Mouse (Mus musculus) liver, embryonic 11.5 days (tissue): Measurements from ENCODE around the gene Traip. TPM values are rescaled to one million over a fixed set of nuclear protein-coding genes. Genes with fewer than 3 reads are reported as not detected.
"Not testable (repeated sequence)": the region's sequence is repeated elsewhere in the genome, so short reads cannot be mapped to it uniquely, and the experiment has no call there.

Source experiments
- ATAC-seq: fragments of 200-750 bp; cut with Nextera tagmentation; replicated peaks from 2 replicates; pipeline ENCODE4 v1.8.0; 2017; ENCODE audit warnings: moderate number of reproducible peaks, mild to moderate bottlenecking, moderate TSS enrichment, moderate library complexity; ENCODE audit not compliant: low FRiP score
- DNase-seq: peaks from one replicate; pipeline ENCODE4 v3.0.0-alpha.2; 2017; ENCODE audit warnings: low spot score
- H3K27ac ChIP-seq: fragments of 300-500 bp; sonication (generic); 2 replicates; pipeline ENCODE4 v1.5.1; 2014; ENCODE audit warnings: mild to moderate bottlenecking, low read depth, low read length, control low read depth
- H3K27me3 ChIP-seq: fragments of 300-500 bp; sonication (generic); replicated peaks from 2 replicates; pipeline ENCODE4 v1.6.1; 2014; ENCODE audit warnings: low read length, mixed read lengths; ENCODE audit not compliant: control insufficient read depth, insufficient read depth
- H3K36me3 ChIP-seq: fragments of 300-500 bp; sonication (generic); 2 replicates; pipeline ENCODE4 v1.6.1; 2014; ENCODE audit warnings: mild to moderate bottlenecking, low read length, moderate library complexity, mixed read lengths; ENCODE audit not compliant: control insufficient read depth, insufficient read depth
- H3K4me1 ChIP-seq: fragments of 300-500 bp; sonication (generic); replicated peaks from 2 replicates; pipeline ENCODE4 v1.6.1; 2014; ENCODE audit warnings: low read length, mixed read lengths; ENCODE audit not compliant: control insufficient read depth, insufficient read depth
- H3K4me2 ChIP-seq: fragments of 300-500 bp; sonication (generic); 2 replicates; pipeline ENCODE4 v1.6.1; 2014; ENCODE audit warnings: mild to moderate bottlenecking, control low read depth, moderate library complexity
- H3K4me3 ChIP-seq: fragments of 300-500 bp; sonication (generic); 2 replicates; pipeline ENCODE4 v1.5.1; 2014; ENCODE audit warnings: low read depth, low read length, control low read depth
- H3K9ac ChIP-seq: fragments of 300-500 bp; sonication (generic); 2 replicates; pipeline ENCODE4 v1.6.1; 2014; ENCODE audit warnings: low read depth, low read length, control low read depth
- H3K9me3 ChIP-seq: fragments of 300-500 bp; sonication (generic); 2 replicates; pipeline ENCODE4 v1.6.1; 2016; ENCODE audit warnings: low read length, inconsistent platforms, mixed read lengths; ENCODE audit not compliant: control insufficient read depth
- WGBS: fragments of 180-500 bp; shearing (Covaris S2); extraction: QIAGEN DNeasy Blood & Tissue Kit; methylation state at CpG from one replicate; pipeline ENCODE4 v1.1.7; 2014; 5-methylcytosine and 5-hydroxymethylcytosine counted together
- polyA plus RNA-seq: library from polyadenylated mRNA; unstranded; fragments of >200 nt; fragmentation: Nextera tagmentation; extraction: Ambion mirVana; gene quantifications from 2 replicates; pipeline ENCODE4 v1.2.1, GENCODE M21; 2014

Traip gene
- polyA plus RNA-seq, 1 experiment from 2014 or later = 32.9 TPM

DNA sequence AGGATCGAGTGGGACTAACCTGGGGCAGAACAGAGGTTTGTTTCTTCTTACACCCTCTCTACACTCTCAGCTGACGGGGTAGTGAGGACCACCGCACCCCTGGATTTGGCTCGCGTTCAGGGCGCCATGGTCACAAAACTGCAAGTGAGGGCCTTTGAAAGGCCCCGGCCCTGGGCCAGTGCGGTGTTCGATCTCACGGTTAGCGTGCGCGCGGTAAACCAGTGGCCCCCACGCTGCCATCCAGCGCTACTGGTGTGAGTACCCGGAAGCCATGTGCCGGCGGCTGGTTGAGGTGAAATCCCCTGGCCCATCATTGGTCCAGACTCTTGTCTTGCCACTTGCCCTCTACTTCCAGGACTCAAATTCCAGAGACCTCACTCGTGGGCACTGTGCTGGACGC lies 45.6 kb downstream of the Traip start:
- H3K27me3 ChIP-seq = no peaks in the 10 kb centered on the region
- WGBS = 93% methylated on average over 21 of the region's 21 CpGs
- no peak overlapping the region for H3K4me3 ChIP-seq
- DNase-seq = no peak
- H3K36me3 ChIP-seq = no peaks in the 10 kb centered on the region
- no peak overlapping the region for H3K27ac ChIP-seq
- H3K9me3 ChIP-seq = no peaks in the 10 kb centered on the region
- ATAC-seq = no peak
- H3K4me2 ChIP-seq = no peak overlapping the region
- no peak overlapping the region for H3K9ac ChIP-seq
- no peaks in the 10 kb centered on the region; the same call in 1 of the 2 replicates for H3K4me1 ChIP-seq

DNA sequence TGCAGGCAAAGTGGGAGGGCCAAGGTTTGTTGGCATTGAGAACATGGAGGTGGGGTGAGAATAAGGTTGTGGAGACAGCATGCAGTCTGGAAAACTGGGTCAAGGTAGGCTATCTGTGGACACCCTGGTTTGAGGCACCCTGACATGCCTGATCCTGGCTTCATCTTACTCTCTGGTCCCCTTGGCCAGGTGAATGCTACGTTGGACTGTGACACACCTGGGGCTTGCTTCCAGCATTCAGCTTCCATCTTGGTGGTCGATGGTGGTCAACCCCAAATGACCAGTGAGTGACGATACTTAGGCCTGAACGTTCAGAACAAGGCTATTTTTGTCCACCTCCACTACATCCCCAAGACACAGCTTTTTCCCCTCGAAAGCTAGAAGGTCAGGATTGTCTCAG lies 46.1 kb downstream of the Traip start, which contains the start of gene Gm20662:
TSS of gene Gm20662 (plus strand) at position 301 of the 400 bp plus-strand sequence.
- ATAC-seq (no peak), DNase-seq (no peak)
- 87% methylated on average over 5 of the region's 5 CpGs for WGBS
- Histone ChIP-seq H3K4me2 (no peak within 1 kb of the TSS), H3K9me3 (no peaks in the 10 kb centered on the region), H3K9ac (no peak within 1 kb of the TSS), H3K36me3 (no peaks in the 10 kb centered on the region), H3K27ac (no peak within 1 kb of the TSS), H3K4me1 (no peaks in the 10 kb centered on the region; the same call in 1 of the 2 replicates), H3K4me3 (no peak within 1 kb of the TSS), H3K27me3 (no peaks in the 10 kb centered on the region)

DNA sequence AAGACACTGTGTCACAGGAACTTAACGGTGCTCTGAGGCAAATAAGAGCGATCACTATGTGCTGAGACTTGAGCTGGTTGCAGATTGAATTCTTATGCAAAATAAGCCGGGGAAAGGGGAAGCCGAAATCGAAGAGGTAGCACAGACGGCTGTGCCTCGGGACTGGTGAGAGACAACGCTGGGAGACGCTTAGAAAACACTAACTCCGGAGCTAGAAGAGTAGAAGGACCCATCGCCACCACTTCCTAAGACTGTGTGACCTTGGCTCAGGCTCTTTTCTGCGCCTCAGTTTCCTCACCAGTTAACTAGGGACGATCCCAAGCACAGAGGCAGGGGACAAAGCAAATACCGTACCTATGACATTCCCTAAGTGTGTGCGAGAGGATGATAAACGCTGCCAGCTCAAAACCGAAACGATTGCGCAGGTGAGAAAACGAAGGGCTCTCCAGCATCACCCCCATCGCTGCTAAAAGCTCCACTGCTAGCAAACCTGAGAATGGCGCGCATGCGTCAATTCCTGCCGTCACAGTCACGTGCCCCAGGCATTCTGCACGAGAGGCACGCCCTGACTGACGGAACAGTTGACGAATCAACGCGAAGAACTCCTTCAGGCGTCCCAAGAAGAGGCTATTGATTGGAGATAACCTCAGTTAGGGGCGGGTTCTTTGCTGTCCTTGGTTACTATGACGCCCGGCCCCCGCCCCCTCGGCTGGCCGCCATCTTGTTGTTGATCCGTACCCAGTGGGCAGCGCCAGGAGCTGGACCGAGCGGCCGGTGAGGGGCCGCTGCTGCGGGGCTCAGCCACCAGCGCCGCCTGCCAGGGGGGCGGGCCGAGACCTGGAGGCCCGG lies 52.2 kb downstream of the Traip start, which contains the start of gene Ip6k1:
TSS of gene Ip6k1 (plus strand) at position 580 of the 849 bp plus-strand sequence.
- DNase-seq (peak; percentile 97), ATAC-seq (peak; percentile 99)
- Histone ChIP-seq H3K4me2 (peak within 1 kb of the TSS; percentile 97), H3K27ac (peak within 1 kb of the TSS; percentile 93), H3K4me3 (peak within 1 kb of the TSS; percentile 99), H3K4me1 (peaks cover 29% of the 10 kb centered on the region), H3K9ac (peak within 1 kb of the TSS; percentile 98), H3K36me3 (peaks cover 4% of the 10 kb centered on the region; the same call in 1 of the 2 replicates), H3K27me3 (no peaks in the 10 kb centered on the region), H3K9me3 (no peaks in the 10 kb centered on the region)
- under 1% methylated on average over 51 of the region's 51 CpGs for WGBS

DNA sequence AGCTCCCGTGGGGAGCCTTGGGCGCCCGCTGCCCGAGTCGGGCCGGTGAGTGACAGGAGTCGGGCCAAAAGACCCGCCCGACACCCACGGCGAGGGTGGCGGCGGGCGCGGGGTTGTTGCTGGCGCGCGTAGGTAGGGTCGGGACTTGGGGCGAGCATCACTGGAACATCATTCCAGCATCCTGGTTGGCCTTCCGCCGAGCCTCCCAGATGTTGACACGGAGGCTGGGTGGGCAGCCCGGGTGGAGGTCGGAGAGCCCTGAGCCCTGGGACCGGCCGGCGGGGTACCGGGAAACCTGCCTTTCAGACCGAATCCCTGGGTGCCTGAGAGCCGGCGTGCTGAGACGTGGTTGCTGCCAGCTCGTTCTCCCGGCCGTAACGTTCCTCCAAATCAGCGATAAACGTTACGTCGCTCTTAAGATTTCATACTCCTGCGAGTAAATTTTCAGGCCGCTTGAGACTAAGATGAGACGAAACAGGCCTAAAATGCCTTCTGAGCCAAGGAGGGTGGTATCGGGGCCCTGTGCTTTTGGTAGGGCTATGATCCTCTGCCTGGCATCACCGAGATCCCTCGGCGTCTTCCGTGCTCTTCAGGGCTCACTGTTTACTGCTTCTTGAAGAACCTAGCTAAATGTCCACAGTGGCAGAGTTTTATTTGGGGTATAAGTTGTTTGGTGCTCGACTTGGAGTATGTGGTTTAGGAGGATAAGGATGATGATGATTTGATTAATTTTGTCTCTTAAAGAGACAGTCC lies 53.0 kb downstream of the Traip start:
- H3K36me3 ChIP-seq = peaks cover 4% of the 10 kb centered on the region; the same call in 1 of the 2 replicates
- WGBS = under 1% methylated on average over 50 of the region's 50 CpGs
- H3K27ac ChIP-seq = peak overlapping the region; percentile 93
- DNase-seq (peak; percentile 43), ATAC-seq (peak; percentile 50)
- peak overlapping the region; percentile 98 for H3K9ac ChIP-seq
- peak overlapping the region; percentile 97 for H3K4me2 ChIP-seq
- peak overlapping the region; percentile 99 for H3K4me3 ChIP-seq
- no peaks in the 10 kb centered on the region for H3K27me3 ChIP-seq
- H3K4me1 ChIP-seq = peaks cover 29% of the 10 kb centered on the region
- H3K9me3 ChIP-seq = no peaks in the 10 kb centered on the region

DNA sequence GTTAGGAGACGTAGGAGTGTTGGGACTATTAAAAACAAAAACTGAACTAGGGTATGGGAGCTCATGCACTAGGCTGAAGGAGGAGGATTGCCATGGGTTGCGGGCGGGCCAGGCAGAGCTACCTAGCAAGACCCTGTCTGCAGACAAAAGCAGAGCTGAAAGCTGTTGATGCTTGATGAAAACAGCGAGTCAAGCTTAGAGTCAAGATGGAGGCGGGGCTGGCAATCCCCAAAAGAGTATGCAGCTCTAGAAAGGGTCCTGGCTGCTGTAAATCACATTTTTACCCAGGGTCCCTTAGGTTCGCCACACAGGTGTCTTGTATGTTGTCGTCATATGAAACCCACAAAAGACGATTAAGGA lies 53.6 kb downstream of the Traip start:
- ATAC-seq (no peak), DNase-seq (no peak)
- H3K36me3 ChIP-seq = peaks cover 4% of the 10 kb centered on the region; the same call in 1 of the 2 replicates
- peak overlapping the region; percentile 93 for H3K27ac ChIP-seq
- H3K27me3 ChIP-seq = no peaks in the 10 kb centered on the region
- H3K9me3 ChIP-seq = no peaks in the 10 kb centered on the region
- peaks cover 29% of the 10 kb centered on the region for H3K4me1 ChIP-seq
- peak overlapping the region; percentile 98 for H3K9ac ChIP-seq
- peak overlapping the region; percentile 99 for H3K4me3 ChIP-seq
- WGBS = 29% methylated on average over 8 of the region's 8 CpGs
- H3K4me2 ChIP-seq = peak overlapping the region; percentile 97

DNA sequence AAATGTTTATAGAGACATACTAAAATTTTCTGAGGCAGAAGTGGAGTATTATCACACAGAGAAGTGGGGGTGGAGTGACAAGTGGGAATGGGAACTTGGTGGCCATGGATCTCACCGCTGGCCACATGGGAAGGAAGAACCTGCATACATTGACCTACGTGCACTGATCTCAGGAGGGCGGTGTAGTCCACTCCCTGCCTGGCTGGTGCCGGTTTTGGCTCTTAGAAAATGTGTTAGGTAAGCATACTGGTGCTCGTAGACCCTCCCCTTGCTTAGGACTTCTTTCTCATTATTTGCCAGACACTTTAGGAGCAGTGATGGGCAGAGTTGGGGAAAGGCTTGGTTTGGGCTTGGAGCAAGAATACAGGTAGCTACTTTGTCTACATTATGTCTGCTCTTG lies 58.1 kb downstream of the Traip start:
- WGBS = 86% methylated on average over 5 of the region's 5 CpGs
- no peak overlapping the region for H3K9ac ChIP-seq
- ATAC-seq (no peak), DNase-seq (no peak)
- no peak overlapping the region for H3K4me3 ChIP-seq
- no peak overlapping the region for H3K27ac ChIP-seq
- no peak overlapping the region for H3K4me2 ChIP-seq
- H3K27me3 ChIP-seq = no peaks in the 10 kb centered on the region
- peaks cover 22% of the 10 kb centered on the region for H3K4me1 ChIP-seq
- no peaks in the 10 kb centered on the region for H3K9me3 ChIP-seq
- H3K36me3 ChIP-seq = peaks cover 14% of the 10 kb centered on the region

DNA sequence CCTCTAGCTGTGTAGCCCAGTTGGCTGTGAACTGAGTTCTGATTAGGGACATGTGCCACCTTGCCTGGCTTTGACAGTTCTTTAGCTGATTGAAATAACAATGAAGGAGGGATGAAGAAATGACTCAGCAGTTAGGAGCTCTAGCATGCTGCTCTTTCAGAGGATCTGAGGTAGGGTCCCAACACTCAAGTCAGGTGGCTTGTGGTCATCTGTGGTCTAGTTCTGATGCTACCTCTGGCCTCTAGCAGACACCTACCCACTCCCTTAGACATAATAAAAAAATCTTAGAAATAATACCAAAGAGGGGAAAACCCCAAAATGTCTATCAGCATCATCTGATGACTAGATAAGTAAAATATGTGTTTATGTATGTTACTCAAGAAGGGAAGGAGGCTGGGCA lies 60.4 kb downstream of the Traip start:
- ATAC-seq = no peak
- H3K36me3 ChIP-seq = peaks cover 10% of the 10 kb centered on the region
- no peaks in the 10 kb centered on the region for H3K27me3 ChIP-seq
- H3K4me2 ChIP-seq = no peak overlapping the region
- no peaks in the 10 kb centered on the region for H3K9me3 ChIP-seq
- peaks cover 2% of the 10 kb centered on the region; the same call in 1 of the 2 replicates for H3K4me1 ChIP-seq
- no peak overlapping the region for H3K27ac ChIP-seq
- DNase-seq = no peak
- H3K9ac ChIP-seq = no peak overlapping the region
- H3K4me3 ChIP-seq = no peak overlapping the region

DNA sequence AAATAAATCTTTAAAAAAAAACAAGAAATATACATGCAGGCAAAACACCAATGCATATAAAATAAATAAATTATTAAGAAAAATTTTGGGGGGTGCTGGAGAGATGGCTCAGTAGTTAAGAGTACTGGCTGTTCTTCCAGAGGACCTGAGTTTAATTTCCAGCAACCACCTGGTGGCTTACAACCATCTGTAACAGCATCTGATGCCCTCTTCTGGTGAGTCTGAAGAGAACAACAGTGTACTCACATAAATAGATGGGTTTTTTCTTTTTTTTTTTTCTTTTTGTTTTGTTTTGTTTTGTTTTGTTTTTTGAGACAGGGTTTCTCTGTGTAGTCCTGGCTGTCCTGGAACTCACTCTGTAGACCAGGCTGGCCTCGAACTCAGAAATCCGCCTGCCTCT lies 63.6 kb downstream of the Traip start:
- not testable (repeated sequence) for H3K4me1 ChIP-seq, DNase-seq, H3K4me2 ChIP-seq, ATAC-seq, H3K9me3 ChIP-seq, H3K4me3 ChIP-seq, H3K27ac ChIP-seq, H3K27me3 ChIP-seq, H3K9ac ChIP-seq
- H3K36me3 ChIP-seq = peaks cover 13% of the 10 kb centered on the region
- 95% methylated on average over 2 of the region's 2 CpGs for WGBS
